Mouse (Mus musculus) midbrain, embryonic 11.5 days (tissue): ENCODE measurements around the gene Pa2g4. TPM values are rescaled to one million over a fixed set of nuclear protein-coding genes. Genes with fewer than 3 reads are reported as not detected.

Experiments
- ATAC-seq: fragments of 200-750 bp; cut with Nextera tagmentation; 2 replicates; pipeline ENCODE4 v1.8.0; 2017; ENCODE audit warnings: moderate TSS enrichment, moderate library complexity; ENCODE audit not compliant: low FRiP score
- DNase-seq: peaks from one replicate; pipeline ENCODE4 v3.0.0; 2015; ENCODE audit warnings: low spot score; ENCODE audit errors: missing footprints
- H3K27ac ChIP-seq: fragments of 300-500 bp; sonication (generic); 2 replicates; pipeline ENCODE4 v1.5.1; 2014; ENCODE audit warnings: low read depth, low read length
- H3K27me3 ChIP-seq: fragments of 300-500 bp; sonication (generic); 2 replicates; pipeline ENCODE4 v1.6.1; 2014; ENCODE audit warnings: mild to moderate bottlenecking, low read length, moderate library complexity, mixed read lengths; ENCODE audit not compliant: control insufficient read depth, insufficient read depth
- H3K36me3 ChIP-seq: fragments of 300-500 bp; sonication (generic); 2 replicates; pipeline ENCODE4 v1.6.1; 2014; ENCODE audit warnings: mild to moderate bottlenecking, low read length, moderate library complexity, mixed read lengths; ENCODE audit not compliant: control insufficient read depth, insufficient read depth
- H3K4me1 ChIP-seq: fragments of 300-500 bp; sonication (generic); 2 replicates; pipeline ENCODE4 v1.6.1; 2014; ENCODE audit warnings: low read length; ENCODE audit not compliant: control insufficient read depth, insufficient read depth
- H3K4me2 ChIP-seq: fragments of 300-500 bp; sonication (generic); 2 replicates; pipeline ENCODE4 v1.6.1; 2014; ENCODE audit warnings: mild to moderate bottlenecking, moderate library complexity
- H3K4me3 ChIP-seq: fragments of 300-500 bp; sonication (generic); 2 replicates; pipeline ENCODE4 v1.5.1; 2014; ENCODE audit warnings: low read depth, low read length
- H3K9ac ChIP-seq: fragments of 300-500 bp; sonication (generic); 2 replicates; pipeline ENCODE4 v1.6.1; 2014; ENCODE audit warnings: low read length
- H3K9me3 ChIP-seq: fragments of 300-500 bp; sonication (generic); 2 replicates; pipeline ENCODE4 v1.6.1; 2016; ENCODE audit warnings: low read length; ENCODE audit not compliant: control insufficient read depth
- WGBS: fragments of 180-500 bp; shearing (Covaris S2); extraction: QIAGEN DNeasy Blood & Tissue Kit; methylation state at CpG from one replicate; pipeline ENCODE4 v1.1.7; 2014; 5-methylcytosine and 5-hydroxymethylcytosine counted together
- polyA plus RNA-seq: library from polyadenylated mRNA; unstranded; fragments of >200 nt; fragmentation: Nextera tagmentation; extraction: Ambion mirVana; gene quantifications from 2 replicates; pipeline ENCODE4 v1.2.1, GENCODE M21; 2014

The Pa2g4 gene
- polyA plus RNA-seq, 1 experiment from 2014 or later = 249 TPM

DNA sequence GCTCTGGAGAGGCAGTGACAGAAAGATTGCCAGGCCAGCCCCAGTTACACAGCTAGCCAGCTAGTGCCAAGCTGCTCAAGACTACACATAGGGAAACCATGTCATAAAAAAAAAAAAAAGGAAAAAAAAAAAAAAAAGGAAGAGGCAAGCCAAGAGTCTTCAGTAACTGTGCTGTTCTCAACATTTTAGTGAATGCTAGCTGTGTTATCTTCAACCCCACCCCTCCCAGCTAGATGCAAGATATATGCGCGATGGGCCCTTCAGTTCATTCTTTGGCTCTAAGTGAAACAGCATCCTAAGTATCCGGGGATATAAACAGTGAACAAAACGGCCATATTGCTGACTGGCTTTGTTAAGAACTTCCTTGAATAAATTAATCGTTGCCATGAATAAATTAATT lies 27.0 kb upstream of the Pa2g4 start:
- Histone ChIP-seq H3K27me3 (peaks cover 20% of the 10 kb centered on the region), H3K9ac (no peak overlapping the region)

GRCm38 (mm10) chr10:128591436-128591835 lies 25.6 kb upstream of the Pa2g4 start:
- Histone ChIP-seq H3K4me1 (peaks cover 5% of the 10 kb centered on the region; the same call in 1 of the 2 replicates), H3K36me3 (no peaks in the 10 kb centered on the region), H3K4me3 (no peak overlapping the region), H3K27me3 (peaks cover 32% of the 10 kb centered on the region), H3K9ac (no peak overlapping the region), H3K9me3 (no peaks in the 10 kb centered on the region), H3K27ac (no peak overlapping the region), H3K4me2 (no peak overlapping the region)
- DNase-seq (no peak), ATAC-seq (no peak)
- WGBS = 89% methylated on average over 6 of the region's 6 CpGs

More for the DNA sequence above, 27.0 kb upstream of the Pa2g4 start:
- ATAC-seq (no peak), DNase-seq (no peak)
- Histone ChIP-seq H3K9me3 (no peaks in the 10 kb centered on the region), H3K27ac (no peak overlapping the region), H3K4me1 (peaks cover 5% of the 10 kb centered on the region; the same call in 1 of the 2 replicates), H3K36me3 (no peaks in the 10 kb centered on the region), H3K4me3 (no peak overlapping the region), H3K4me2 (no peak overlapping the region)
- WGBS = 81% methylated on average over 5 of the region's 5 CpGs

DNA sequence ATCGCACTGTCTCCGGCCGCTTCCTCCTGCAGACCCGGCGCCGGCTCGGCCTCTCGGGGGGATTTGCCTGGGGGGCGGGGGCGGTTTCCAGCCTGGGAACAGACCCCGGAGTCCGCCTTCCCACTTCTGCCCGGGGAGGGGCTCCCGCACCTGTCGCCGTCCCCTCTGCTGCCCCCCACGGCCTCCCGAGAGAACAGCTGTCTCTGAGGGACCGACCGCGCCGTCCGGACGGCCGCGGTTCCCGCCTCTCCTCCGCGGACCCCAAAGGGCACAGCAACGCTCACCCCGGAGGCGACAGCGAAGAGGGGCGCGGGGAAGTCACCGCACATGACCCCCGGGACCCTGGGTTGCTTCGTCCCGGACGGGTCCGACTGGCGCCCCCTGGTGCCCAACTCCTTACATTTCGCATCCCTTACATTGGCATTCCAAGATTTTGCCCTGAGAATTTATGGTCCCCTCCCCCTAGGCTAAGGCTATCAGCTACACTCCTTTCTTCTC lies 24.5 kb upstream of the Pa2g4 start:
- peak overlapping the region; percentile 99 for H3K4me2 ChIP-seq
- no peak overlapping the region for H3K27ac ChIP-seq
- H3K27me3 ChIP-seq = peaks cover 32% of the 10 kb centered on the region
- peak; percentile 98 for DNase-seq
- H3K9me3 ChIP-seq = no peaks in the 10 kb centered on the region
- H3K4me1 ChIP-seq = peaks cover 5% of the 10 kb centered on the region; the same call in 1 of the 2 replicates
- H3K36me3 ChIP-seq = no peaks in the 10 kb centered on the region
- WGBS = under 1% methylated on average over 43 of the region's 43 CpGs
- ATAC-seq = peak; percentile 79
- peak overlapping the region; percentile 64 for H3K4me3 ChIP-seq
- peak overlapping the region; percentile 60 for H3K9ac ChIP-seq

DNA sequence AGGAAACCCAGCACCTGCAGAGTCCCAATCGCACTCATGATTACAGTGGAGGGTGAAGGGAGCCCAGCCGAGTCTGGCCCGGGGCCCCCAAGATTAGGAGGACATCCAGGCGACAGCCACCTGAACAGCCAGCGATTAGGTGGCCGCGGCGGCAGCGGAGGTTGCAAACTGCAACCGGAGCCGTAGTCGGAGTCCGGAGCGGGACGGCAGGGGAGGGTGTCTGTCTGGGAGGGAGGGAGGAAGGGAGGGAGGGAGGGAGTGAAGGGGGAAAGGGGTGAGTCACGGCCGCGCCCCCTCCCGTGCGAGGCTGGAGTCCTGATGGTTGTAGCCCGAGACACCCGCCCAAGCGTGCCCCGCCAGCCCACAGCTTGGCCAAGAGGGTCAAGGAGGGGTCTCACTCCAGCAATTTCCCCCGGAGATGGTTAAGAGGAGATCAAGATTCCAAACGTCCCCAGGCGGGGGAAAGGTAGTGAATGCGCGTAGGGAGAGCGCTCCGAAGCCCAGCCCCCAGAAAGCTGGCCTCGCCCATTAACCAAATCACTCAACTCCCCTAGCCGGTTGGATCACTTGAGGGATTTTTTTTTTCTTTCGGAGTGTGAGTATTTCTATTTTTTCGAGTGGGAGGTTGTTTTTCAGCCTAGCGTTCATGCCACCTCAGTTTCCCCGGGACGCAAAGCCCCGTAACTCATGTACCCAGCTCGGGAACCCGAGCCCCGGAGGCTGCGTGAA lies 23.8 kb upstream of the Pa2g4 start, which contains the start of gene Erbb3:
Gene Erbb3 (minus strand): TSS at position 189 of the 729 bp plus-strand sequence.
- H3K36me3 ChIP-seq = no peaks in the 10 kb centered on the region
- no peak within 1 kb of the TSS for H3K27ac ChIP-seq
- WGBS = under 1% methylated on average over 43 of the region's 43 CpGs
- ATAC-seq = peak; percentile 57
- peak within 1 kb of the TSS; percentile 60 for H3K9ac ChIP-seq
- H3K9me3 ChIP-seq = no peaks in the 10 kb centered on the region
- peak within 1 kb of the TSS; percentile 64 for H3K4me3 ChIP-seq
- H3K4me2 ChIP-seq = peak within 1 kb of the TSS; percentile 99
- peaks cover 5% of the 10 kb centered on the region; the same call in 1 of the 2 replicates for H3K4me1 ChIP-seq
- peaks cover 32% of the 10 kb centered on the region for H3K27me3 ChIP-seq
- peak; percentile 96 for DNase-seq

DNA sequence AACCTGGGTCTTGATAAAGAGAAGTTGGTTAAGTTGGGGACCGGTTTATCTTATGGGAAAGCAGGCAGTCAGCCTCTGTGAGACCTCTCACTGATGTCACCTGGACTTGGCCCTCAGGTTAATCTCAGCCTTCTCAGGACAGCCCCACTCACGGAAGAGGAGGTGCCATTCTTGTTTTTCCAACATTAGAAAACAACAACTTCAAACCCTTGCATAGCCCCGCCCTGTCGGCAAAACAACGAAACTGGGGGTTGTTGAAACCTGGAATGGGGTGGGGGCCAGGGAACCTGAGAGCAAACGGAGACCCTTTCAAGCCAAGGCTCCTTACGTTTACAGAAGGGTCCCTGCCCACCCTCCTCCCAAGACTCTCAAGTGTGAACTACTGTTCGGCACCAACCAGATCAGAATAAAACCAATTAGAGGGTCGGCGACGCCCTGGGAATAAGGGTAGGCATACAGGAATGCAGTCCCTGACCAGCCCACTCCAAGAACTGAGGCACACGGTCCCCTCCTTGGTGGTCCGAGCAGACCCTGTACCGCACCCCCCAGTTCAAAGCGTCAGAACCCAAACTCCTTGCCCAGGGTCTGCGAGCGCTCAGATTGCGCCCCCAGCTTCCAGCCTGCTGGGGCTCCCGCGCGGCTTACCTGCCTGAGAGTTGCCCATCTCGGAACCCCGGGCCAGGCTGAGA lies 23.1 kb upstream of the Pa2g4 start:
- ATAC-seq (peak; percentile 36), DNase-seq (peak; percentile 86)
- peak overlapping the region; percentile 20; the same call in 1 of the 2 replicates for H3K9ac ChIP-seq
- peaks cover 32% of the 10 kb centered on the region for H3K27me3 ChIP-seq
- no peaks in the 10 kb centered on the region for H3K9me3 ChIP-seq
- H3K4me1 ChIP-seq = peaks cover 5% of the 10 kb centered on the region; the same call in 1 of the 2 replicates
- WGBS = 3% methylated on average over 23 of the region's 23 CpGs
- no peak overlapping the region for H3K27ac ChIP-seq
- no peaks in the 10 kb centered on the region for H3K36me3 ChIP-seq
- H3K4me2 ChIP-seq = peak overlapping the region; percentile 99
- H3K4me3 ChIP-seq = peak overlapping the region; percentile 64

DNA sequence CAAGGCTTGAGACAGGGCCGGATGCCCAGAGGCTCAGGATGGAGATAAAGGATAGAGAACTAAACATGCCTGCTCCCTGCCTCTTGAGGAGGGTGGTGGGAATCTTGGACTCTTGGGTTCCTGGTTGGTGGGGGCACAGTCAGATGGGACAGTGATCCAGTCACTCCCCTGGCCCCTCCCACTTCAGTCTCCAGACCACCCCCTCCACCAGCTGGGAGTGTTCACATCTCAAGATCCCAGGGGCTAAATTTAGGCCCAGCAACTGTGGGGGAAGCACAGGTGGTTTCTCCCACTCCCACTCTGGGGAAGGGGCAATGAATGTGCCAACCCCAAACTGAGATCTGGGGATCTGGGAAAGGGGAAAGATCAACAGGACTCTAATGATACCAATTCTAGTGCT lies 22.3 kb upstream of the Pa2g4 start:
- Histone ChIP-seq H3K4me2 (no peak overlapping the region), H3K27me3 (peaks cover 32% of the 10 kb centered on the region), H3K4me3 (no peak overlapping the region)

GRCm38 (mm10) chr10:128587697-128588096 lies 21.9 kb upstream of the Pa2g4 start:
- 60% methylated on average over 8 of the region's 8 CpGs for WGBS
- no peak overlapping the region for H3K4me2 ChIP-seq

More for the DNA sequence above, 22.3 kb upstream of the Pa2g4 start:
- 20% methylated on average over 1 of the region's 1 CpGs for WGBS
- no peaks in the 10 kb centered on the region for H3K36me3 ChIP-seq
- ATAC-seq (no peak), DNase-seq (no peak)
- H3K4me1 ChIP-seq = peaks cover 5% of the 10 kb centered on the region; the same call in 1 of the 2 replicates
- H3K9me3 ChIP-seq = no peaks in the 10 kb centered on the region
- no peak overlapping the region for H3K9ac ChIP-seq
- H3K27ac ChIP-seq = no peak overlapping the region

GRCm38 (mm10) chr10:128587120-128587519 lies 21.3 kb upstream of the Pa2g4 start:
- H3K4me3 ChIP-seq = no peak overlapping the region
- peaks cover 32% of the 10 kb centered on the region for H3K27me3 ChIP-seq
- WGBS = 64% methylated on average over 4 of the region's 4 CpGs
- no peak overlapping the region for H3K27ac ChIP-seq
- H3K4me1 ChIP-seq = peaks cover 5% of the 10 kb centered on the region; the same call in 1 of the 2 replicates
- no peaks in the 10 kb centered on the region for H3K36me3 ChIP-seq
- ATAC-seq (no peak), DNase-seq (no peak)
- H3K4me2 ChIP-seq = no peak overlapping the region
- no peak overlapping the region for H3K9ac ChIP-seq
- no peaks in the 10 kb centered on the region for H3K9me3 ChIP-seq

More at GRCm38 (mm10) chr10:128587697-128588096, 21.9 kb upstream of the Pa2g4 start:
- H3K27me3 ChIP-seq = peaks cover 32% of the 10 kb centered on the region
- H3K4me3 ChIP-seq = no peak overlapping the region
- no peak overlapping the region for H3K9ac ChIP-seq
- no peaks in the 10 kb centered on the region for H3K36me3 ChIP-seq
- DNase-seq (no peak), ATAC-seq (no peak)
- no peak overlapping the region for H3K27ac ChIP-seq
- H3K4me1 ChIP-seq = peaks cover 5% of the 10 kb centered on the region; the same call in 1 of the 2 replicates
- H3K9me3 ChIP-seq = no peaks in the 10 kb centered on the region

- no peaks in the 10 kb centered on the region for H3K9me3 ChIP-seq
- no peaks in the 10 kb centered on the region for H3K36me3 ChIP-seq
- no peak overlapping the region for H3K9ac ChIP-seq
- H3K4me1 ChIP-seq = peaks cover 5% of the 10 kb centered on the region; the same call in 1 of the 2 replicates
- WGBS = 10% methylated on average over 1 of the region's 1 CpGs
- H3K4me2 ChIP-seq = no peak overlapping the region
- no peak overlapping the region for H3K4me3 ChIP-seq
- DNase-seq = no peak
- H3K27ac ChIP-seq = no peak overlapping the region
- ATAC-seq = no peak
- peaks cover 32% of the 10 kb centered on the region for H3K27me3 ChIP-seq
Observed at GRCm38 (mm10) chr10:128586546-128586945, 20.8 kb upstream of the Pa2g4 start.
